Mouse (Mus musculus) small intestine, adult 2 months (tissue): ENCODE data around the gene Prkag2. TPM values are rescaled to one million over a fixed set of nuclear protein-coding genes. Genes with fewer than 3 reads are reported as not detected.
A peak's percentile ranks its signal among the peaks of the same experiment; 100 is the strongest.
"Not testable (repeated sequence)": the region's sequence is repeated elsewhere in the genome, so short reads cannot be mapped to it uniquely, and the experiment has no call there.

Experiments used
- H3K27ac ChIP-seq: fragments of 200-500 bp; 2 replicates; pipeline ENCODE4 v1.5.1; 2012; ENCODE audit warnings: low read depth, low read length, control low read depth, inconsistent platforms; ENCODE audit not compliant: insufficient read depth
- H3K27me3 ChIP-seq: fragments of 200-500 bp; 2 replicates; pipeline ENCODE4 v1.6.1; 2012; ENCODE audit warnings: mild to moderate bottlenecking, moderate library complexity, low read length, inconsistent platforms; ENCODE audit not compliant: control insufficient read depth, insufficient read depth
- H3K36me3 ChIP-seq: fragments of 200-500 bp; 2 replicates; pipeline ENCODE4 v1.6.1; 2012; ENCODE audit warnings: mild to moderate bottlenecking, low read length, control low read depth, inconsistent platforms; ENCODE audit not compliant: control insufficient read depth, insufficient read depth
- H3K4me1 ChIP-seq: fragments of 200-500 bp; 2 replicates; pipeline ENCODE4 v1.6.1; 2012; ENCODE audit warnings: low read length, inconsistent platforms, mixed read lengths; ENCODE audit not compliant: control insufficient read depth, insufficient read depth, insufficient read length
- H3K4me3 ChIP-seq: fragments of 200-500 bp; 2 replicates; pipeline ENCODE4 v1.5.1; 2012; ENCODE audit warnings: low read depth, mild to moderate bottlenecking, control low read depth, inconsistent platforms, low read length, moderate library complexity
- CTCF ChIP-seq: fragments of 200-500 bp; IDR thresholded peaks from 2 replicates; pipeline ENCODE4 v1.5.1; 2012; ENCODE audit warnings: low read depth, mild to moderate bottlenecking, control low read depth, inconsistent platforms, low read length, moderate library complexity, mixed read lengths; ENCODE audit not compliant: insufficient replicate concordance, insufficient read length; ENCODE audit errors: extremely low read depth
- POLR2A ChIP-seq: fragments of 200-500 bp; IDR thresholded peaks from 2 replicates; pipeline ENCODE4 v1.6.1; 2012; ENCODE audit warnings: low read depth, mild to moderate bottlenecking, control low read depth, inconsistent platforms, low read length, moderate library complexity
- WGBS: fragments of 180-500 bp; shearing (Covaris S2); methylation state at CpG from one replicate; pipeline ENCODE4 v1.1.7; 2018; 5-methylcytosine and 5-hydroxymethylcytosine counted together
- polyA plus RNA-seq: library from polyadenylated mRNA; depleted of rRNA; stranded (reverse); fragments of >200 nt; gene quantifications from 2 replicates; pipeline ENCODE4 v1.2.3, GENCODE M21; 2012

Gene Prkag2
- polyA plus RNA-seq, 1 experiment = 13.8 TPM

DNA sequence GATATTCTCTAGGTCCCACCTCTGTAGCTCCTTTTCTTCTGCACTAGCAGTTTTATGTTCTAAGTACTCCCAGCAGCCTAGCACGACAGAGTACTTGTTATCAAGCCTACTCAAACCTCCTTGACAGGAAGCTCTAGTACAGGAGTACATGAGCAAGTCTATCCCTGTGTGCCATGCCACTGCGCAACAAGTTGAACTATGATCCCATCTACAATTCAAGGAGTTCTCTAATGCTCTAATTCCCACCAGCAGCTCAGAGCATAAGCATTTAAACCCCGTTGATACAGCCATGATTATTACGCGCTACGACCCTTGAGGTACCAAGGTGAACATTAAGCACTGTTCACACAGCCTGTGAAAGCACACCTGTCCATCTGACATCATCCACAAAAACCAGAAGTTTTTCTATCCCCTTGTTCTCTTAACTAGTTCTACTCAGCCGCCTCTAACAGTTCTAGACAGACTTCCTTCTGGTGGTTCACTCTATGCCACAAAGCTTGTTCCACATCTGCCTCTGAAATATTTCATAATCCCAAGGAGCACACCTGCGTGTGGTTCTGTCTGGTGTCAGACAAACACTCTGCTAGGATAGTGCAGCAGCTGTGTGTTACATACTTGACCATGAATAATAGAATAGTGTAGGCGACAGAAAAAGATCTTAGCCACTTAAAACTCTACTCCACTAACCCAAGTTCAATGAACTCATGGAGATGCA, 274.2 kb downstream of the Prkag2 start:
- peak overlapping the region; percentile 19; the same call in 1 of the 2 replicates for H3K27ac ChIP-seq
- TF ChIP-seq POLR2A = no peak
- TF ChIP-seq CTCF = no peak
- H3K27me3 ChIP-seq = no peaks in the 10 kb centered on the region
- H3K36me3 ChIP-seq = no peaks in the 10 kb centered on the region
- WGBS = 36% methylated on average over 9 of the region's 9 CpGs
- H3K4me3 ChIP-seq = no peak overlapping the region
- H3K4me1 ChIP-seq = peaks cover 31% of the 10 kb centered on the region

DNA sequence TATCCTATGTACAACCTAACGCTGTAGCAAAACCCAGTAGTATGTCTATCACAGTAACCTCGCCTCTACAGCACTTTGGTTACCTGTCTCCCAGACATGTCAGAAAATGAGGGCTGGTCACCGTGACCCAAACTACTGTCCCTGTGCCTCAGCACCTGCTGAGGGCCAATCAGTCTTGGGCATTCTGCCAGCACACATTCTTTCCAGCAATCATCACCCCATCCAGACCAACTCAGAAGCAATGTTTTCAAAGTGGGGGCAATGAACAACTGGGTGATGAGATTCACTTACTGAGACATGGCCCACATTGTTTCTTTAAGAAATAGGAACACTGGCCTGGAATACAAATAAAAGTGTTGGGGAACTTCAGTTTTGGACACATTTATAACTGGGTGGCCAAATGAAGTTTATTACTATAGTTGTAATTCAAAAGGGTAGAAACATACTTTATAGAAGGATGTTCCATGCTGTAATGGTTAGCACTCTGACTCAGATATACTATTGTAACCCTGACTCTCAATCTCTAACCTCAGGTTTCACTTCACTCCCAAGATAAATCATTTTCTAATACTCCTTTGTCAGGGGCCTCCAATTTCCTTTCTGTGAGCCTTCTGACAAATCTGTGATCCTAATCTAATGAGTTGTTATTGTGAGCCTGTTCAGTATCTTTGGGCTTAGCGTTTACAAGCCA, 274.9 kb downstream of the Prkag2 start:
- Histone ChIP-seq H3K27me3 (no peaks in the 10 kb centered on the region), H3K36me3 (no peaks in the 10 kb centered on the region), H3K4me1 (peaks cover 32% of the 10 kb centered on the region), H3K27ac (peak overlapping the region; percentile 19; the same call in 1 of the 2 replicates), H3K4me3 (no peak overlapping the region)
- 34% methylated on average over 4 of the region's 4 CpGs for WGBS
- no peak for TF ChIP-seq CTCF
- TF ChIP-seq POLR2A = no peak

DNA sequence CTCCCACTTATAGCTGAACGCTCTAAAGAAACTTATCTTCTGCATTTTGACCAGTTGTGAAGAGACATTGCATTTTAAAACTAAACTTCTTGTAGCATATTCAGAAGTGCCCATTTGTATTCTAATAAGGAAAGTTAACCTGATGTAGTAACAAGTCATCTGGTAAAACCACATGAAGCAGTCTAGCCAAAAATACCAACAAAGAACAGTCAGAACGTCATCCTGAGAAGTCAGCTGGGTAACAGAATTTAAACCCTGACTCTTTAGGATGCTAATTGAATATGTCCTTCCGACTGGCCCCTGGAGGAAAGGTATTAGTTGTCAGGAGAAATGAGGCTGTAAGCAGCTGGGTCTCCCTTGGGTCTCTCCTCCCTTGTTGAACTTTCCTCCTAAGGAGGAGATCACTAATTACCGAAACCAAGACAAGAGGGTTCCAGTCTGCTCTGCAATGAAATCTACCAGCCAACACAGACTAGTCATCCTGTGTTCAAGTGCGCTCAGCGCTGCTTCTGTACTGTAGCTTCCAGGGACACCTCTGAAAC, 276.5 kb downstream of the Prkag2 start:
- WGBS = 86% methylated on average over 6 of the region's 6 CpGs
- Histone ChIP-seq H3K27me3 (no peaks in the 10 kb centered on the region), H3K36me3 (no peaks in the 10 kb centered on the region), H3K4me3 (no peak overlapping the region), H3K27ac (no peak overlapping the region), H3K4me1 (peaks cover 35% of the 10 kb centered on the region)
- TF ChIP-seq POLR2A (no peak), CTCF (no peak)

DNA sequence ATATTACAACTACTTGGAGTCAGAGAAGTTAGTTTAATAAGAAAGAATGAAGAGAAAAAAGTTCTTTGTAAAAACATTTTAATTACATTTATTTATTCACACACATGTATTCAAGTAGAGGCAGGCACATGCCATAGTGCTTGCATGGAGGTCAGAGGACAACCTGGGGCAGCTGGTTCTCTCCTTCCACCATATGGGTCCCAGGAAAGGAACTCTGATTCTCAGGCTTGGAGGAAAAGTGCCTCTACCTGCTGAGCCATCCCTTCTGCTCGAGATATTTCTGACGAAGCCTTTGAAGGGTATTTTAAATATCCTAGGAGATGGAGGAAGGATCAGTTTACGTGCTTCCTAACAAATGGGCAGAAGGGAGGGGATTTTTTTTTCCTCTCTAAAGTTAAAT, 277.7 kb downstream of the Prkag2 start:
- Histone ChIP-seq H3K27ac (no peak overlapping the region), H3K4me3 (no peak overlapping the region), H3K36me3 (peaks cover 2% of the 10 kb centered on the region), H3K27me3 (no peaks in the 10 kb centered on the region), H3K4me1 (peaks cover 26% of the 10 kb centered on the region)
- TF ChIP-seq CTCF (no peak), POLR2A (no peak)
- 70% methylated on average over 3 of the region's 3 CpGs for WGBS

DNA sequence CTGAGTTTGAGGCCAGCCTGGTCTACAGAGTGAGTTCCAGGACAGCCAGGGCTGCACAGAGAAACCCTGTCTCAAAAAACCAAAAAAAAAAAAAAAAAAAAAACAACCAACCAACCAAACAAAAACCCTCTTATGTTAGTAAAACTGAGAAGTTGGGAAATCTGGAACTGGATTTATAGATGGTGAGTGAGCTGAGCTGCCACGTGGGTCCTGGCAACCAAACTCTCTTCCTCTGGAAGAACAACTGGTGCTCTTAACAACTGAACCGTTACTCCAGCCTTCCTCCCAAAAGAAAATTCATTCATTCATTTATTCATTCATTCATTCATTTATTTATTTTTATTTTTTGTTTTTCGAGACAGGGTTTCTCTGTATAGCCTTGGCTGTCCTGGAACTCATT, 278.2 kb downstream of the Prkag2 start:
- not testable (repeated sequence) for H3K4me3 ChIP-seq, H3K27me3 ChIP-seq, H3K36me3 ChIP-seq, H3K27ac ChIP-seq
- WGBS = 76% methylated on average over 3 of the region's 3 CpGs
- peaks cover 22% of the 10 kb centered on the region for H3K4me1 ChIP-seq

DNA sequence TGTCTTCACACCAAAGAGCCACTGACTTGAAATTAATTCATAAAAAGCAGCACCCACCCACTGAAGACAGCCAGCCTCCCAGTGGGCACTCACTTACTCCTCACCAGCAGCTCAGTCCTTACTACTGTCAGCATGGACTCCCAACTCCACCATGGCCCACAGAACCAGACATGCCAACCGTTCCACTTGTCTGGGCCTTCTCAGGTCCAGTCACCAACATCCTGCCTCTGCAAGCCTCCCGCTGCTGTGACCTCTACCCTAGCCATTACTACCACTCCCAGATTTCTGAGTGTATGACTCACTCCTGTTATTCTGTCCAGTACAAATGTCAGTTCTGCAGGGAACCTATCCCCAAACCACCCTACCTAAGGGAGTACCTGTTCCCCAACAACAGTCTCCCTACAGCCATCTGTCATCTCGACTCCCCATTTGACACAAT, 279.0 kb downstream of the Prkag2 start:
- peak overlapping the region; percentile 41; the same call in 1 of the 2 replicates for H3K27ac ChIP-seq
- H3K4me3 ChIP-seq = no peak overlapping the region
- WGBS = 35% methylated on average over 3 of the region's 3 CpGs
- TF ChIP-seq CTCF (no peak), POLR2A (0 out of 2 replicates have a peak, but pooled peaks have one; percentile 18)
- no peaks in the 10 kb centered on the region for H3K27me3 ChIP-seq
- H3K36me3 ChIP-seq = peaks cover 12% of the 10 kb centered on the region
- H3K4me1 ChIP-seq = peaks cover 19% of the 10 kb centered on the region

DNA sequence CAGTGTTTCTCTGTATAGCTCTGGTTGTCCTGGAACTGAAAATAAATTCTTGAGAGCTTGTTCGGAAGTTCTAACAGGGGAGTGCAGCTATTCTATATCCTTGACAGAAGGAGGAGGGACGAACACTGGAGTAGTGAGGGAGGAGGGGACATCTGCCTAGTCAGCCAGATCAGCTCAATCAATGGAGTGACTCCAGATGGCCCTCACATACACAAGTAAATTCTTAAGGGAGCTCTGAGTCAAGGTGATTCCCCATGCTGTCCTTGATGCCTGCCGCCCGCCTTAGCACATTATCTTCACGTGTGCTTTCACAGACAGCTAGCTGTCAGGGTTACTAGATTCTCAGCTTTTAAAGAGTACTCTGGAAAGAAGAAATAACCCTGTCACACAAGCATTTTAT, 279.8 kb downstream of the Prkag2 start:
- Histone ChIP-seq H3K36me3 (peaks cover 15% of the 10 kb centered on the region), H3K27ac (no peak overlapping the region), H3K4me1 (peaks cover 14% of the 10 kb centered on the region), H3K4me3 (no peak overlapping the region), H3K27me3 (no peaks in the 10 kb centered on the region)
- WGBS = 77% methylated on average over 5 of the region's 5 CpGs
- TF ChIP-seq CTCF (no peak), POLR2A (no peak)
